Mouse (Mus musculus): ENCODE data around the gene Atn1. TPM values are rescaled to one million over a fixed set of nuclear protein-coding genes. Genes with fewer than 3 reads are reported as not detected.

Gene Atn1
- total RNA-seq, 1 experiment, result 8.9 TPM

DNA sequence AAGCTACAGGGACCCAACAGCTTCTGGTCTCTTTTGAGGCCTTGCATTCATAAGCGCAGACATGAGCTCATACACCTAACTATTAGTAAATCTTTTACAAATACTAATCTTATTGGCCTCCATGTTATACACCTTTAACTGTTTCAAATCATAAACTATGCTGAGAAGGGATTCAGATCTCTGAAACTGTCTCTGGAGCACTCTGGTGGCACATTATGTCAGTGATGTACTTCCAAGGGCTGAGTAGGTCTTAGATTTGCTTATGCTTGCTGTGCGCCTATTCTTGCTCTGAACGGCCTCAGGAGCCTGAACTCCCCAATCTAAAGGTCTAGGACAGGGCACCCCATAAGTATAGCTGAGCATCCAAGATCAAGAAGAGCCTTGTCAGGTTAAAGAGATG, 14.5 kb downstream of the Atn1 start:
- no peak for DNase-seq (ENCODE audit: low read depth, low spot score)
- H3K36me3 ChIP-seq (ENCODE audit: control insufficient read depth, insufficient read depth, low read length, poor library complexity, severe bottlenecking), result peaks cover 8% of the 10 kb centered on the region; the same call in 1 of the 2 replicates
- peaks cover 0 to 21% of the 10 kb centered on the region in 2 experiments; a peak in 2 of 4 replicates for H3K4me1 ChIP-seq (ENCODE audit: control insufficient read depth in 2 of 2, insufficient read depth in 2 of 2, low read length in 2 of 2, poor library complexity in 1 of 2)
- no peak overlapping the region; the same call in 1 of the 2 replicates for H3K9ac ChIP-seq (ENCODE audit: insufficient read depth, low read depth, low read length, poor library complexity, severe bottlenecking)
- H3K9me3 ChIP-seq (ENCODE audit: control insufficient read depth, insufficient read depth, low read depth, low read length), result no peaks in the 10 kb centered on the region
- in situ Hi-C loops (cut with MboI; ENCODE audit: low sequenced_read_pairs in 2 of 2, unreplicated experiment in 2 of 2), result no loop called here
- no peak overlapping the region; a peak in 1 of 4 replicates for H3K4me3 ChIP-seq (ENCODE audit: insufficient read depth in 1 of 2, low read depth in 1 of 2, low read length in 2 of 2, poor library complexity in 1 of 2, severe bottlenecking in 1 of 2)
- no peak overlapping the region for H3K27ac ChIP-seq (ENCODE audit: insufficient read depth, low read depth, low read length, poor library complexity, severe bottlenecking)
- TF ChIP-seq ZC3H11A (IDR thresholded peaks at IDR 0.05; ENCODE audit: borderline replicate concordance, low read depth, low read length) (no peak), ZNF384 (IDR thresholded peaks at IDR 0.05; ENCODE audit: low read depth, low read length) (no peak), CHD2 (IDR thresholded peaks at IDR 0.05; ENCODE audit: low read depth, low read length) (no peak), HCFC1 (IDR thresholded peaks at IDR 0.05; ENCODE audit: borderline replicate concordance, insufficient read depth, low read length) (no peak), MAFK (IDR thresholded peaks at IDR 0.05; ENCODE audit: insufficient read depth, low read depth, low read length) (no peak)

DNA sequence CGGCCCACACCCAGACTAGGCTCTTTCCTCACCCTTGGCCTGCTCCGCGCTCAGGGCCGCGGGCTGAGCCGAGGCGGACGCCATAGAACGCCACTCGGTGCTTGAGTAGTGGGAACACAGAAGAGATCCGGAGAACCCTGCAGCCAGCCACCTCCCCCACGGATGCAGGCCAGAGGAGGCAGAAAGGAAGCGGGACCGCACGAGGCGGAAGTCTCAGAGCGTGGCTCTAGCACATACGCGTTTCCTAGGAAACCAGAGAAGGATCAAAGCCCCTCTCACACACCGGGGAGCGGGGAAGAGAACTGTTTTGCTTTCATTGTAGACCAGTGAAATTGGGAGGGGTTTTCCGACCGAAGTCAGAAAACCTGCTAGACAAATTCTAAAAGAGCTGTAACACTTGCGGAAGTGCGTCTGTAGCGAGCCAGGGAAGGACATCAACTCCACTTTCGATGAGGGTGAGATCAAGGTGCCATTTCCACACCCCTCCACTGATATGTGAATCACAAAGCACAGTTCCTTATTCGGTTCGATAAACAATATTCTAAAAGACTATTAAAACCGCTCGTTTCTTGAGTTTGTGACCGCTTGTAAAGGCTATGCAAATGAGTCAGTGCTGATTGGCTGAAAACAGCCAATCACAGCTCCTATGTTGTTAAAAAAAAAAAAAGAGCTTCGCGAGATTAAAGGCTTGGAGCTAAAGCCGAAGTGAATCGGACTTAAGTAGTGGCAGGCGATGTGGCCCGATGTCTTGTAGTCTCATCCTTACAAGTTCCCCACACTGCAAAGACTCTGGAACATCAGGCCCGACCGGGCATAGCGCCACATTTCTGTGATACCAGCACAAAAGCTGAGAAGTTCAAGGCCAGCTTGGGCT, 15.2 kb downstream of the Atn1 start, which contains the start of gene Grcc10:
Gene Grcc10 (minus strand): TSS at position 487 of the 874 bp plus-strand sequence.
- Histone ChIP-seq H3K36me3 (ENCODE audit: control insufficient read depth, insufficient read depth, low read length, poor library complexity, severe bottlenecking) (peaks cover 8% of the 10 kb centered on the region; the same call in 1 of the 2 replicates), H3K4me3 (ENCODE audit: insufficient read depth in 1 of 2, low read depth in 1 of 2, low read length in 2 of 2, poor library complexity in 1 of 2, severe bottlenecking in 1 of 2) (peak within 1 kb of the TSS; percentile 55 to 61), H3K9me3 (ENCODE audit: control insufficient read depth, insufficient read depth, low read depth, low read length) (no peaks in the 10 kb centered on the region), H3K4me1 (ENCODE audit: control insufficient read depth in 2 of 2, insufficient read depth in 2 of 2, low read length in 2 of 2, poor library complexity in 1 of 2) (peaks cover 0 to 16% of the 10 kb centered on the region in 2 experiments; a peak in 2 of 4 replicates), H3K9ac (ENCODE audit: insufficient read depth, low read depth, low read length, poor library complexity, severe bottlenecking) (peak within 1 kb of the TSS; percentile 73), H3K27ac (ENCODE audit: insufficient read depth, low read depth, low read length, poor library complexity, severe bottlenecking) (peak within 1 kb of the TSS; percentile 79)
- DNase-seq (ENCODE audit: low read depth, low spot score), result peak; percentile 93
- TF ChIP-seq ZC3H11A (IDR thresholded peaks at IDR 0.05; ENCODE audit: borderline replicate concordance, low read depth, low read length) (no peak), CHD2 (IDR thresholded peaks at IDR 0.05; ENCODE audit: low read depth, low read length) (peak; percentile 94), ZNF384 (IDR thresholded peaks at IDR 0.05; ENCODE audit: low read depth, low read length) (peak; percentile 99), HCFC1 (IDR thresholded peaks at IDR 0.05; ENCODE audit: borderline replicate concordance, insufficient read depth, low read length) (peak; percentile 83), MAFK (IDR thresholded peaks at IDR 0.05; ENCODE audit: insufficient read depth, low read depth, low read length) (no peak)
- in situ Hi-C loops (cut with MboI; ENCODE audit: low sequenced_read_pairs in 2 of 2, unreplicated experiment in 2 of 2), result no loop called here

DNA sequence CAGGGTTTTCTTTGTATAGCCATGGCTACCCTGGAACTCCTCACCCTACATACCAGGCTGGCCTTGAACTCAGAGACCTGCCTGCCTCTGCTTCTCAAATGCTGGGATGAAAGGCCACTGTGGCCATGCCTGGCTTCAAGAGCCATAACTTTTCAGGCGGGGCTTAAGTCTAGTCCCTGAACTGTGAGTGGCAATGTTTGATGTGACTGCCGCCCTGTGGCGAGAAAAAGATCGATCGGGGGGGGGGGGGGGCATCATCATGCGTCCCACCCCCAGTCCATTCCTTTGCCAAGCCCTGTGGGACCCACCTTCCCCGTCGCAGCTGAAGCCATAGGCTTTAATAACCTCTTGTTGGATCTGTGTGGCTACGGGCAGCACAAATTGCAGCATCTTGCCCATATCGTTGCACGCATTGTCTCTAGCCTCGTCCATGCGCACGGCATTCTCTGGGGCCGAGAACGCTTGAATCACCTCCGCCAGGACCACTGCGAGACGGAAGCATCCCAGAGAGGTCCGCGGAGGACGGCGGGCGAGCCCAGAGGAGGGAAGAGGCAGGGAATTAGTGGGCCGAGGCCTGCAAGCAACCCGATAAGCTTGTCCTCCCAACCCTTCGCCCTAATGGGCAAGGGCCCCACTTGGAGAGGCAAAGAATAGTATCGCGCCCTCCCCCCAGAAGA, 16.0 kb downstream of the Atn1 start:
- in situ Hi-C loops (cut with MboI; ENCODE audit: low sequenced_read_pairs in 2 of 2, unreplicated experiment in 2 of 2), result no loop called here
- Histone ChIP-seq H3K4me3 (ENCODE audit: insufficient read depth in 1 of 2, low read depth in 1 of 2, low read length in 2 of 2, poor library complexity in 1 of 2, severe bottlenecking in 1 of 2) (peak overlapping the region; percentile 55 to 61), H3K9me3 (ENCODE audit: control insufficient read depth, insufficient read depth, low read depth, low read length) (no peaks in the 10 kb centered on the region), H3K9ac (ENCODE audit: insufficient read depth, low read depth, low read length, poor library complexity, severe bottlenecking) (peak overlapping the region; percentile 73), H3K36me3 (ENCODE audit: control insufficient read depth, insufficient read depth, low read length, poor library complexity, severe bottlenecking) (peaks cover 8% of the 10 kb centered on the region; the same call in 1 of the 2 replicates), H3K4me1 (ENCODE audit: control insufficient read depth in 2 of 2, insufficient read depth in 2 of 2, low read length in 2 of 2, poor library complexity in 1 of 2) (peaks cover 0 to 16% of the 10 kb centered on the region in 2 experiments; a peak in 2 of 4 replicates), H3K27ac (ENCODE audit: insufficient read depth, low read depth, low read length, poor library complexity, severe bottlenecking) (peak overlapping the region; percentile 65)
- no peak for TF ChIP-seq ZC3H11A (IDR thresholded peaks at IDR 0.05; ENCODE audit: borderline replicate concordance, low read depth, low read length)
- no peak for TF ChIP-seq HCFC1 (IDR thresholded peaks at IDR 0.05; ENCODE audit: borderline replicate concordance, insufficient read depth, low read length)
- no peak for TF ChIP-seq MAFK (IDR thresholded peaks at IDR 0.05; ENCODE audit: insufficient read depth, low read depth, low read length)
- TF ChIP-seq ZNF384 (IDR thresholded peaks at IDR 0.05; ENCODE audit: low read depth, low read length), result no peak
- TF ChIP-seq CHD2 (IDR thresholded peaks at IDR 0.05; ENCODE audit: low read depth, low read length), result no peak
- DNase-seq (ENCODE audit: low read depth, low spot score), result no peak

DNA sequence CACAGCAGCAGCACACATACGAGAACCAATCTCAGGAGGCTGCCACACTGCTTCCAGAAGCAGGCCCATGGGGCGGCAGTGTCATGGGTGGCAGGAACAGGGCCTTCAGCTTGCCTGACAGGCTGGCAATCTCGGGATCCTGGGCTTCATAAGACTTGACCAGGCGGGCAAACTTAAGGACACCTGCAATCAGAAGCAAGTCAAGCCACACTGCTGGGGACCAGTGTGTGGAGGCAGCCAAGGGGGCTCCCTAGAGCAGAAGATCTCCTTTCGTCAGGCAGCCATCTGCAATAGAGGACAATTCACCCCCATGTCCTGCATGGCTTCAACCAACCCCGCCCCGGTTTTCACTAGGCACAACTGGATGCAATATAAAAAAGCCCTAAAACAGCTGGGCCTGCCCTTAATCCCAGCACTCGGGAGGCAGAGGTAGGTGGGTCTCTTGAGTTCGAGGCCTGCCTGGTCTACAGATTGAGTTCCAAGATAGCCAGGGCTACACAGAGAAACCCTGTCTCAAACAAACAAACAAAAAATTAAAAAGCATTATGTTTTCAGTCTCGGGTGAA, 17.0 kb downstream of the Atn1 start:
- H3K36me3 ChIP-seq (ENCODE audit: control insufficient read depth, insufficient read depth, low read length, poor library complexity, severe bottlenecking), result peaks cover 4% of the 10 kb centered on the region; the same call in 1 of the 2 replicates
- peaks cover 0 to 13% of the 10 kb centered on the region in 2 experiments; a peak in 2 of 4 replicates for H3K4me1 ChIP-seq (ENCODE audit: control insufficient read depth in 2 of 2, insufficient read depth in 2 of 2, low read length in 2 of 2, poor library complexity in 1 of 2)
- no peak for DNase-seq (ENCODE audit: low read depth, low spot score)
- no peak for TF ChIP-seq CHD2 (IDR thresholded peaks at IDR 0.05; ENCODE audit: low read depth, low read length)
- no peak for TF ChIP-seq MAFK (IDR thresholded peaks at IDR 0.05; ENCODE audit: insufficient read depth, low read depth, low read length)
- TF ChIP-seq HCFC1 (IDR thresholded peaks at IDR 0.05; ENCODE audit: borderline replicate concordance, insufficient read depth, low read length), result no peak
- no peak for TF ChIP-seq ZNF384 (IDR thresholded peaks at IDR 0.05; ENCODE audit: low read depth, low read length)
- TF ChIP-seq ZC3H11A (IDR thresholded peaks at IDR 0.05; ENCODE audit: borderline replicate concordance, low read depth, low read length), result no peak
- no peaks in the 10 kb centered on the region for H3K9me3 ChIP-seq (ENCODE audit: control insufficient read depth, insufficient read depth, low read depth, low read length)
- no peak overlapping the region for H3K27ac ChIP-seq (ENCODE audit: insufficient read depth, low read depth, low read length, poor library complexity, severe bottlenecking)
- no peak overlapping the region; the same call in 1 of the 2 replicates for H3K9ac ChIP-seq (ENCODE audit: insufficient read depth, low read depth, low read length, poor library complexity, severe bottlenecking)
- H3K4me3 ChIP-seq (ENCODE audit: insufficient read depth in 1 of 2, low read depth in 1 of 2, low read length in 2 of 2, poor library complexity in 1 of 2, severe bottlenecking in 1 of 2), result no peak overlapping the region
- in situ Hi-C loops (cut with MboI; ENCODE audit: low sequenced_read_pairs in 2 of 2, unreplicated experiment in 2 of 2), result no loop called here

All from ES-E14 (cell line).